Comparison of ENCODE assay signal across 8 mouse cellular contexts in the genomic region with DNA sequence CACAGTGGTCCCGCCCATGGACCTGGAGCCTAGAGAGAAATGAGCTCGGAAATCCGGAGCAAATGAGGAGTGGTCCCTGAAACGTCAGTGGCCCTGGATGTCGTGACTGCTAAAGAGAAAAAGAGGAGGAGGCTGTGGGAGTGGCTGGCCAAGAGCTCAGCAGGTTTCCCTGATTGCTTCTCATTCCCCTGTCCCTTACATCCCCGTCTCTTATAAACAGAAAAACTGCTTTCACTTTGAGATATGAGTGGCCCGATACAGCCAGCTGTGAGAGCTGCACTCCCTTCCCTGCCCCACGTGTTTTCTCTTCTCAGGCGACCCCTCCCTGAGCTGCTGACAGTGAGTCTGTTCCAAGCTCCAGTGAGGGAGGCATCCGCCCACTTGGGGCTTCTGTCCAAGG. TPM values are rescaled to one million over a fixed set of nuclear protein-coding genes. Genes with fewer than 3 reads are reported as not detected.
DNase-seq lines count a peak whose midpoint lies in the region; ATAC-seq and TF ChIP-seq lines count a peak whose summit lies in the region.
"Not testable (repeated sequence)": the region's sequence is repeated elsewhere in the genome, so short reads cannot be mapped to it uniquely, and the experiment has no call there.

No protein-coding gene starts in this region.

- ATAC-seq in inflammation-experienced regulatory T-cells, adult 6 months: peak; percentile 44

- not testable (repeated sequence) for H3K27me3 ChIP-seq in heart, embryonic 10.5 days (ENCODE audit: insufficient read depth, poor library complexity, severe bottlenecking); megakaryocyte, embryonic 14.5 days (replicated peaks)

- not testable (repeated sequence) for TF ChIP-seq CTCF in bone marrow, adult 2 months (IDR thresholded peaks at IDR 0.05; ENCODE audit: control insufficient read depth, insufficient read depth, low read length)

- not testable (repeated sequence) for TF ChIP-seq POLR2A in bone marrow, adult 2 months (IDR thresholded peaks at IDR 0.05; ENCODE audit: borderline replicate concordance, control insufficient read depth, low read depth, low read length)

- DNase-seq in B cell, adult 2 months: peak; percentile 16 to 39
- DNase-seq in heart, embryonic 10.5 days (ENCODE audit: low spot score): not testable (repeated sequence)
- DNase-seq in kidney, postnatal 4 days: peak; percentile 6 to 22
- peak; percentile 23 to 29 for DNase-seq in lung, adult 18-20 months
- DNase-seq in thymus, postnatal 0 days (ENCODE audit: low spot score): peak; percentile 9

- not testable (repeated sequence) for H3K9me3 ChIP-seq in heart, embryonic 10.5 days; megakaryocyte, embryonic 14.5 days

- H3K27ac ChIP-seq in bone marrow, adult 2 months (ENCODE audit: control insufficient read depth, insufficient read depth, low read depth, low read length, poor library complexity): peak overlapping the region; percentile 30; the same call in 1 of the 2 replicates
- not testable (repeated sequence) for H3K27ac ChIP-seq in heart, embryonic 10.5 days

- H3K4me1 ChIP-seq in bone marrow, adult 2 months (ENCODE audit: control insufficient read depth, insufficient read depth, low read length): not testable (repeated sequence)
- H3K4me1 ChIP-seq in heart, embryonic 10.5 days: peaks cover 12% of the 10 kb centered on the region; the same call in 1 of the 2 replicates
- peaks cover 55% of the 10 kb centered on the region for H3K4me1 ChIP-seq in megakaryocyte, embryonic 14.5 days

- WGBS in bone marrow, adult 2 months: 4% methylated on average over 10 of the region's 10 CpGs
- 11% methylated on average over 10 of the region's 10 CpGs for WGBS in heart, embryonic 10.5 days

- H3K4me3 ChIP-seq in bone marrow, adult 2 months (replicated peaks; ENCODE audit: control insufficient read depth, low read depth, low read length): not testable (repeated sequence)
- peak overlapping the region; percentile 24; the same call in 1 of the 2 replicates for H3K4me3 ChIP-seq in heart, embryonic 10.5 days
- H3K4me3 ChIP-seq in megakaryocyte, embryonic 14.5 days (replicated peaks): peak overlapping the region; percentile 82

- H3K36me3 ChIP-seq in heart, embryonic 10.5 days: not testable (repeated sequence)
- H3K36me3 ChIP-seq in megakaryocyte, embryonic 14.5 days (replicated peaks; ENCODE audit: low read length): peaks cover 18% of the 10 kb centered on the region

RNA-seq across cellular contexts. Expression of a gene that starts 14.1 kb away (rescaled TPM):
- polyA plus RNA-seq in bone marrow, adult 2 months (2011; ENCODE audit: insufficient read depth, insufficient read length, low replicate concordance, missing spikeins): 2.7 and 6.8 TPM in 2 replicates
- 6.4 and 8.0 TPM in 2 replicates for polyA plus RNA-seq in heart, embryonic 10.5 days (2016; fragmentation: Nextera tagmentation; extraction: Ambion mirVana)
- 10 to 100 TPM; 32.9 to 41.1 (median 34.1) TPM for polyA plus RNA-seq in inflammation-experienced regulatory T-cells, adult 6 months (2017; shearing (Covaris generic))
- polyA plus RNA-seq in megakaryocyte, embryonic 14.5 days (2012; ENCODE audit: insufficient read depth, low replicate concordance): 2.9 TPM in 1 of 2 replicates, not detected in the other
- polyA plus RNA-seq in thymus, postnatal 0 days (2015; fragmentation: Nextera tagmentation; extraction: Ambion mirVana): 16.5 and 17.3 TPM in 2 replicates

RNA-seq across cellular contexts. Expression of a gene that starts 24.6 kb away (rescaled TPM):
- 3.2 and 6.0 TPM in 2 replicates for polyA plus RNA-seq in bone marrow, adult 2 months (2011; ENCODE audit: insufficient read depth, insufficient read length, low replicate concordance, missing spikeins)
- 13.2 and 14.1 TPM in 2 replicates for polyA plus RNA-seq in heart, embryonic 10.5 days (2016; fragmentation: Nextera tagmentation; extraction: Ambion mirVana)
- polyA plus RNA-seq in inflammation-experienced regulatory T-cells, adult 6 months (2017; shearing (Covaris generic)): 10 to 100 TPM; 29.4 to 41.9 (median 36.2) TPM
- polyA plus RNA-seq in megakaryocyte, embryonic 14.5 days (2012; ENCODE audit: insufficient read depth, low replicate concordance): 0.36 TPM in 1 of 2 replicates, not detected in the other
- 22.4 and 23.0 TPM in 2 replicates for polyA plus RNA-seq in thymus, postnatal 0 days (2015; fragmentation: Nextera tagmentation; extraction: Ambion mirVana)

RNA-seq across cellular contexts. Expression of a gene that starts 51.7 kb away (rescaled TPM):
- 0.77 and 4.6 TPM in 2 replicates for polyA plus RNA-seq in bone marrow, adult 2 months (2011; ENCODE audit: insufficient read depth, insufficient read length, low replicate concordance, missing spikeins)
- 3.8 and 3.9 TPM in 2 replicates for polyA plus RNA-seq in heart, embryonic 10.5 days (2016; fragmentation: Nextera tagmentation; extraction: Ambion mirVana)
- polyA plus RNA-seq in inflammation-experienced regulatory T-cells, adult 6 months (2017; shearing (Covaris generic)): 10 to 100 TPM in 2 of 3 experiments, 1 to 10 TPM in 1; 9.0 to 19.1 (median 12.5) TPM
- polyA plus RNA-seq in megakaryocyte, embryonic 14.5 days (2012; ENCODE audit: insufficient read depth, low replicate concordance): not detected in 2 replicates
- 9.2 and 9.8 TPM in 2 replicates for polyA plus RNA-seq in thymus, postnatal 0 days (2015; fragmentation: Nextera tagmentation; extraction: Ambion mirVana)
